Mouse (Mus musculus): ENCODE measurements around the gene Bhmt2. TPM values are rescaled to one million over a fixed set of nuclear protein-coding genes. Genes with fewer than 3 reads are reported as not detected.

Bhmt2 gene
- polyA plus RNA-seq, 1 experiment from 2014 or later, result 162 TPM

DNA sequence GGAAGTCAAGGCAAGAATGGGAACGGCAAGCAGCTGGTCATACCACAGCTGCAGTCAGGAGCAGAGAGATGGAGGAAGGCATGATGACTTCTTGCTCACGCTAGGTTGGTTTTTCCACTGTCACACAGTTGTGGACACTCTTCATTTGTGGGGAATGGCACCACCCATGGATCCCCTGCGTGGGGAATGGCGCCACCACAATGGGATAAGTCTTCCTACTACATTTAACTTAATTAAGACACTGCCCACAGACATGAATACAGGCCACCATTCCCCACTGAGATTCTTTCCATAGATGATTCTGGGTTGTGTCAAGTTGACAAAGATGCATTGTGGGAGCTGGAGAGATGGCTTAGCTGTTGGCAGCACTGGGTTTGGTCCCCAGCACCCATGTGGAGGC, 38.3 kb upstream of the Bhmt2 start:
- H3K4me3 ChIP-seq (ENCODE audit: low read depth, low read length), result no peak overlapping the region
- peaks cover 4% of the 10 kb centered on the region for H3K4me1 ChIP-seq (ENCODE audit: insufficient read depth)
- ATAC-seq (no peak), DNase-seq (no peak)
- TF ChIP-seq CTCF (IDR thresholded peaks at IDR 0.05; ENCODE audit: low read depth), result no peak
- no peak for TF ChIP-seq EP300 (IDR thresholded peaks at IDR 0.05; ENCODE audit: low read depth)
- no peaks in the 10 kb centered on the region for H3K36me3 ChIP-seq (replicated peaks; ENCODE audit: insufficient read depth, low read length)
- WGBS (ENCODE audit: insufficient replicate concordance), result 81% methylated on average over 4 of the region's 4 CpGs
- no peaks in the 10 kb centered on the region for H3K9me3 ChIP-seq (ENCODE audit: low read length)
- H3K9ac ChIP-seq (replicated peaks), result no peak overlapping the region
- H3K4me2 ChIP-seq (ENCODE audit: low read depth, low read length), result no peak overlapping the region
- peak overlapping the region; percentile 59 for H3K27ac ChIP-seq (ENCODE audit: low read depth)
- H3K27me3 ChIP-seq (ENCODE audit: insufficient read depth, low read length), result no peaks in the 10 kb centered on the region

DNA sequence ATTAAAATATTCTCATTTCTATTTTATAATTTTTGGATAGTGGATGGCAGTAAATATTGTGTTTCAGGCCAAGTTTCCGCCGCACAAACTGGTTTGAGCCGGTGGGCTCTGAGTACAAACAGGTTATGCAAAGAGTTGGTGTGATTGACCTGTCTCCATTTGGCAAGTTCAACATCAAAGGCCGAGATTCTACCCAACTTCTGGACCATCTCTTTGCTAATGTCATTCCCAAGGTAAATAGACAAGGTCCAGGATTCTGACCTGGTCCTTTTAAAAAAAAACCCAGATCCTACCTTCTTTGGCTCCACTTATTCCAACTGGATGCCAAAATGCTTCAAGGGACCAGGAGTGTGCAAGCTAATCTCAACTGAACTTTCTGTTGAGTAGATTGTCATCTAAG, 37.1 kb upstream of the Bhmt2 start:
- Histone ChIP-seq H3K27ac (ENCODE audit: low read depth) (peak overlapping the region; percentile 75), H3K4me3 (ENCODE audit: low read depth, low read length) (no peak overlapping the region), H3K9ac (replicated peaks) (no peak overlapping the region), H3K4me2 (ENCODE audit: low read depth, low read length) (no peak overlapping the region), H3K36me3 (replicated peaks; ENCODE audit: insufficient read depth, low read length) (no peaks in the 10 kb centered on the region), H3K27me3 (ENCODE audit: insufficient read depth, low read length) (no peaks in the 10 kb centered on the region), H3K9me3 (ENCODE audit: low read length) (no peaks in the 10 kb centered on the region), H3K4me1 (ENCODE audit: insufficient read depth) (peaks cover 11% of the 10 kb centered on the region)
- peak; percentile 94 for ATAC-seq
- 65% methylated on average over 4 of the region's 4 CpGs for WGBS (ENCODE audit: insufficient replicate concordance)
- DNase-seq, result peak; percentile 48
- TF ChIP-seq EP300 (IDR thresholded peaks at IDR 0.05; ENCODE audit: low read depth) (peak; percentile 83), CTCF (IDR thresholded peaks at IDR 0.05; ENCODE audit: low read depth) (no peak)

DNA sequence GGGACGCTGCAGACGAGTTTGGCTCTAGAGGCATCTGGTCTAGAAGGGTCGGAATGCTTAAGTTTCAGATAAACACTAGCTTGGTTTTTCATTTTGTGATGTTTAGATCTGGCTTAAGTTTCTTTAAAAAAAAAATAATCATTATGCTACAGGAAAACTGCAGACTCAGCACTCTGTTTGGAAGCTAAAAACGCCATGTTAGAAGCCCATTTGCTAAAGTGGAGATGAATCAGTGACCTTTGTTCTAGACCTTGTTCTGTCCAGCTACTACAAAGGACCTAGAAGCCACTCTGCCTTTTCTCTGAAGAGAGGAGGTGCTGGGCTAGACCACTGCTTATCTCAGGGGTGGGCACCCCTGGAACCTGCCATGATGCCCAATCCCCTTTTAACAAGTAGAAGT, 36.2 kb upstream of the Bhmt2 start:
- no peak overlapping the region for H3K4me3 ChIP-seq (ENCODE audit: low read depth, low read length)
- H3K9me3 ChIP-seq (ENCODE audit: low read length), result no peaks in the 10 kb centered on the region
- no peak for TF ChIP-seq EP300 (IDR thresholded peaks at IDR 0.05; ENCODE audit: low read depth)
- TF ChIP-seq CTCF (IDR thresholded peaks at IDR 0.05; ENCODE audit: low read depth), result no peak
- H3K36me3 ChIP-seq (replicated peaks; ENCODE audit: insufficient read depth, low read length), result no peaks in the 10 kb centered on the region
- no peak overlapping the region for H3K4me2 ChIP-seq (ENCODE audit: low read depth, low read length)
- H3K9ac ChIP-seq (replicated peaks), result no peak overlapping the region
- no peaks in the 10 kb centered on the region for H3K27me3 ChIP-seq (ENCODE audit: insufficient read depth, low read length)
- DNase-seq (no peak), ATAC-seq (no peak)
- 72% methylated on average over 4 of the region's 4 CpGs for WGBS (ENCODE audit: insufficient replicate concordance)
- peaks cover 12% of the 10 kb centered on the region for H3K4me1 ChIP-seq (ENCODE audit: insufficient read depth)
- peak overlapping the region; percentile 75 for H3K27ac ChIP-seq (ENCODE audit: low read depth)

DNA sequence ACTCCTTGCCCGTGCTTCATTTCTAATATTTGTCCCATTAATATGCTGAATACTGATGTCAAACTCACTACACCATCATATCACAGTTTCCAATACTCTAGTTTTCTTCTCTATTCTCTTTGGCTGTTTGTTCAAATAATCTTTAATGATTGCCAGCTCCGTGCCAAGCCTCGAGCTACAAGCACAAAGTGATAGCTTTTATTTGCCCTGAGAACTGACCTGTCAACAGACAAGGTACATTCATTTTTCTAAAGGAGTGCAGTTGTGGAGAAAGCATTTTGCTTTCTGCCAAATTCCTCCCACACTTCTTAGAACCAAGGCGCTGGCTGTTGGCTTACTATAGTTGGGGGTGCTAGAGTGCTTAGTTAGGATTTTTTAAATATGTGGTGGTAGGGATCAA, 33.2 kb upstream of the Bhmt2 start:
- Histone ChIP-seq H3K9ac (replicated peaks) (no peak overlapping the region), H3K27ac (ENCODE audit: low read depth) (peak overlapping the region; percentile 58; the same call in 1 of the 2 replicates), H3K27me3 (ENCODE audit: insufficient read depth, low read length) (no peaks in the 10 kb centered on the region), H3K9me3 (ENCODE audit: low read length) (no peaks in the 10 kb centered on the region), H3K4me3 (ENCODE audit: low read depth, low read length) (no peak overlapping the region), H3K4me1 (ENCODE audit: insufficient read depth) (peaks cover 11% of the 10 kb centered on the region), H3K4me2 (ENCODE audit: low read depth, low read length) (no peak overlapping the region), H3K36me3 (replicated peaks; ENCODE audit: insufficient read depth, low read length) (no peaks in the 10 kb centered on the region)
- no peak for TF ChIP-seq EP300 (IDR thresholded peaks at IDR 0.05; ENCODE audit: low read depth)
- no peak for TF ChIP-seq CTCF (IDR thresholded peaks at IDR 0.05; ENCODE audit: low read depth)
- ATAC-seq (no peak), DNase-seq (no peak)
- WGBS (ENCODE audit: insufficient replicate concordance), result 55% methylated on average over 4 of the region's 4 CpGs

DNA sequence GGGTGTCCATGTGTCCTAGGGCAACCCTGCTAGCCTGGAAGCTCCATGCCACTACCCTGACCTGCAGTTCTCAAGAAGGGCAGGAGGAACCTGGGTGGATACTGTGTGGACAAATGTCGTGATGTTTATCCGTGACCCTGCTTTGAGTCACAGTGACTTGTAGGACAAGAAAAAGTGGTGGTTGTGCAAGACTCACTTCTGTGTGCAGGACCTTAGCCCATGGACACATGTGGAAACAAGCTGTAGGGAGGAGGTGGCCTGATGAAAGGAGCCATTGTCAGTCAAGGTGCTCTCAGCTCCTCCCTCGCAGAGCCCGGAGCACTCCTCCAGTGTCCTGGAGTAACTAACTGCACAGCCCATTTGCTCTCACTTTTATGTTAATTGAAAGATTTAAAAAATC, 31.6 kb upstream of the Bhmt2 start:
- H3K27ac ChIP-seq (ENCODE audit: low read depth), result peak overlapping the region; percentile 67
- H3K9me3 ChIP-seq (ENCODE audit: low read length), result no peaks in the 10 kb centered on the region
- no peaks in the 10 kb centered on the region for H3K36me3 ChIP-seq (replicated peaks; ENCODE audit: insufficient read depth, low read length)
- H3K27me3 ChIP-seq (ENCODE audit: insufficient read depth, low read length), result no peaks in the 10 kb centered on the region
- H3K4me2 ChIP-seq (ENCODE audit: low read depth, low read length), result no peak overlapping the region
- H3K4me1 ChIP-seq (ENCODE audit: insufficient read depth), result peaks cover 10% of the 10 kb centered on the region
- H3K9ac ChIP-seq (replicated peaks), result no peak overlapping the region
- 55% methylated on average over 4 of the region's 4 CpGs for WGBS (ENCODE audit: insufficient replicate concordance)
- ATAC-seq (peak; percentile 91), DNase-seq (peak; percentile 27)
- no peak overlapping the region for H3K4me3 ChIP-seq (ENCODE audit: low read depth, low read length)
- peak; percentile 57; the same call in 1 of the 2 replicates for TF ChIP-seq EP300 (IDR thresholded peaks at IDR 0.05; ENCODE audit: low read depth)
- TF ChIP-seq CTCF (IDR thresholded peaks at IDR 0.05; ENCODE audit: low read depth), result no peak

DNA sequence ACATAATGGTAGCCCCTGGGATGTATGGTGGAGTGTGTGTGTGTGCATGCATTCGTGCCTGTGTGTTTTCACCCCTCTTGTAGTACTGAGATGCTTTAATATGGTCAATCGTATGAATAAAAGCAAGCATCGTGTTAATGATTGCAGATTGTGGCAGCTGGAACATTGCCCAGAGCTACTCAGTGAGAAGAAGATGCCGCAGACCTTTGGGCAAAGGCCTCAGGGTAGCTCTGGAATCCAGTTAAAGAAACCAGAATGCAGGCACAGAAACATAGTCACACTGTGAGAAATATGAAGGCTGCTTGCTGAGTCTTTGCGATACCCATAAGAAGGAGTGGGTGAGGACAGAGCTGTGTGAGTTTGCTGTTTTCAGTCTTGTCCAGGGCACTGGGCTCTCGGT, 24.8 kb upstream of the Bhmt2 start:
- Histone ChIP-seq H3K9me3 (ENCODE audit: low read length) (no peaks in the 10 kb centered on the region), H3K4me2 (ENCODE audit: low read depth, low read length) (no peak overlapping the region), H3K4me3 (ENCODE audit: low read depth, low read length) (no peak overlapping the region), H3K9ac (replicated peaks) (no peak overlapping the region), H3K4me1 (ENCODE audit: insufficient read depth) (no peaks in the 10 kb centered on the region), H3K27ac (ENCODE audit: low read depth) (no peak overlapping the region), H3K27me3 (ENCODE audit: insufficient read depth, low read length) (no peaks in the 10 kb centered on the region), H3K36me3 (replicated peaks; ENCODE audit: insufficient read depth, low read length) (no peaks in the 10 kb centered on the region)
- TF ChIP-seq CTCF (IDR thresholded peaks at IDR 0.05; ENCODE audit: low read depth) (no peak), EP300 (IDR thresholded peaks at IDR 0.05; ENCODE audit: low read depth) (no peak)
- DNase-seq, result peak; percentile 38
- WGBS (ENCODE audit: insufficient replicate concordance), result 66% methylated on average over 6 of the region's 6 CpGs
- no peak for ATAC-seq

DNA sequence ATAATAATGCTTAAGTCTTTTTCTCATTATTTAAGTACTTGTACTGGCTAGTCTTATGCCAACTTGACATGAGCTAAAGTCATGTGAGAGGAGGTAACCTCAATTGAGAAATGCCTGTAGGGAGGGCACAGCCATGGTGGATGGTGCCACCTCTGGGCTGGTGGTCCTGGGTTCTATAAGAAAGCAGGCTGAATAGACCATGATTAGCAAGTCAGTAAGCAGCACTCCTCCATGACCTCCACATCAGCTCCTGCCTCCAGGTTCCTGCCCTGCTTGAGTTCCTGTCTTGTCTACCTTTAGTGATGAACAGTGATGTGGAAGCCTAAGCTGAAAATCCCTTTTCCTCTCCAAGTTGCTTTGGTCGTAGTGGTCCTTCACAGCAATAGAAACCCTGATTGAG, 16.7 kb upstream of the Bhmt2 start:
- Histone ChIP-seq H3K4me3 (ENCODE audit: low read depth, low read length) (no peak overlapping the region), H3K4me1 (ENCODE audit: insufficient read depth) (no peaks in the 10 kb centered on the region), H3K4me2 (ENCODE audit: low read depth, low read length) (no peak overlapping the region), H3K9me3 (ENCODE audit: low read length) (no peaks in the 10 kb centered on the region), H3K27ac (ENCODE audit: low read depth) (no peak overlapping the region), H3K36me3 (replicated peaks; ENCODE audit: insufficient read depth, low read length) (no peaks in the 10 kb centered on the region), H3K9ac (replicated peaks) (no peak overlapping the region), H3K27me3 (ENCODE audit: insufficient read depth, low read length) (no peaks in the 10 kb centered on the region)
- ATAC-seq (no peak), DNase-seq (no peak)
- TF ChIP-seq CTCF (IDR thresholded peaks at IDR 0.05; ENCODE audit: low read depth), result no peak
- no peak for TF ChIP-seq EP300 (IDR thresholded peaks at IDR 0.05; ENCODE audit: low read depth)
- whole genome bisulfite sequencing (ENCODE audit: insufficient replicate concordance), result 72% methylated on average over 1 of the region's 1 CpGs

Measured in liver, postnatal 0 days (tissue).